Mouse (Mus musculus): ENCODE results near the gene Fbxo2. TPM values are rescaled to one million over a fixed set of nuclear protein-coding genes. Genes with fewer than 3 reads are reported as not detected.
"Not testable (repeated sequence)": the region's sequence is repeated elsewhere in the genome, so short reads cannot be mapped to it uniquely, and the experiment has no call there.

The Fbxo2 gene
- polyA plus RNA-seq, 1 experiment from 2014 or later, result 4.2 TPM

DNA sequence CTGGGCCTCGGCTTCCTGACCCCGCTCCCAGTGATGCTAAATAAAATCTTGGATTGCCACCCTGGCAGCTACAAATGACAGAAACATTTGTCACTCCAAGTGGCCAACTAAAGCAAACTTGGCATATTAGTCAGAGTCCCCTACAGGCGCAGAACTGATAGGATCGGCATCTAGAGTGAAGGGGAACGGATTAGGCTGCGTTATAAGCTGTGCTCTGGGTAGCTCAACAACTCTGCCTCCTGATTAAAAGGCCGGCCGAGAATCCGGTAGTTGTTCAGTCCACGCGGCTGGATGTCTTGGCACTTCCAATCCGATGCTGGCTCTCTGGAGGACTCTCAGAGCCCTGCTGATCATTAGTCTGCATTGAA lies 14.1 kb downstream of the Fbxo2 start:
- H3K4me1 ChIP-seq, result peaks cover 7% of the 10 kb centered on the region; the same call in 1 of the 2 replicates
- H3K9ac ChIP-seq, result no peak overlapping the region
- H3K4me3 ChIP-seq (replicated peaks), result no peak overlapping the region
- no peaks in the 10 kb centered on the region for H3K9me3 ChIP-seq (replicated peaks)
- no peaks in the 10 kb centered on the region for H3K36me3 ChIP-seq
- ATAC-seq (ENCODE audit: insufficient number of reproducible peaks, low FRiP score, low TSS enrichment, low read depth), result no peak
- WGBS, result 8% methylated on average over 12 of the region's 12 CpGs
- peaks cover 81% of the 10 kb centered on the region for H3K27me3 ChIP-seq
- H3K4me2 ChIP-seq (replicated peaks), result no peak overlapping the region
- no peak overlapping the region for H3K27ac ChIP-seq (replicated peaks)

GRCm38 (mm10) chr4:148176603-148177002 lies 16.2 kb downstream of the Fbxo2 start:
- H3K27ac ChIP-seq (replicated peaks); H3K4me2 ChIP-seq (replicated peaks); H3K9me3 ChIP-seq (replicated peaks); H3K36me3 ChIP-seq; ATAC-seq (ENCODE audit: insufficient number of reproducible peaks, low FRiP score, low TSS enrichment, low read depth); H3K4me3 ChIP-seq (replicated peaks); H3K4me1 ChIP-seq; H3K9ac ChIP-seq: not testable (repeated sequence)
- WGBS, result 67% methylated on average over 5 of the region's 6 CpGs
- H3K27me3 ChIP-seq, result peaks cover 62% of the 10 kb centered on the region

GRCm38 (mm10) chr4:148177716-148178115 lies 17.3 kb downstream of the Fbxo2 start:
- H3K9ac ChIP-seq, result no peak overlapping the region

GRCm38 (mm10) chr4:148181483-148181882 lies 21.1 kb downstream of the Fbxo2 start:
- Histone ChIP-seq H3K4me3 (replicated peaks) (no peak overlapping the region), H3K4me2 (replicated peaks) (no peak overlapping the region), H3K27ac (replicated peaks) (no peak overlapping the region), H3K9me3 (replicated peaks) (no peaks in the 10 kb centered on the region), H3K9ac (no peak overlapping the region), H3K4me1 (peaks cover 7% of the 10 kb centered on the region; the same call in 1 of the 2 replicates), H3K27me3 (peaks cover 18% of the 10 kb centered on the region), H3K36me3 (no peaks in the 10 kb centered on the region)
- 82% methylated on average over 12 of the region's 12 CpGs for WGBS
- no peak for ATAC-seq (ENCODE audit: insufficient number of reproducible peaks, low FRiP score, low TSS enrichment, low read depth)

More at GRCm38 (mm10) chr4:148177716-148178115, 17.3 kb downstream of the Fbxo2 start:
- ATAC-seq (ENCODE audit: insufficient number of reproducible peaks, low FRiP score, low TSS enrichment, low read depth), result no peak
- peaks cover 7% of the 10 kb centered on the region; the same call in 1 of the 2 replicates for H3K4me1 ChIP-seq
- no peak overlapping the region for H3K4me3 ChIP-seq (replicated peaks)
- H3K36me3 ChIP-seq, result no peaks in the 10 kb centered on the region
- no peak overlapping the region for H3K4me2 ChIP-seq (replicated peaks)
- peaks cover 52% of the 10 kb centered on the region for H3K27me3 ChIP-seq
- H3K9me3 ChIP-seq (replicated peaks), result no peaks in the 10 kb centered on the region
- no peak overlapping the region for H3K27ac ChIP-seq (replicated peaks)

DNA sequence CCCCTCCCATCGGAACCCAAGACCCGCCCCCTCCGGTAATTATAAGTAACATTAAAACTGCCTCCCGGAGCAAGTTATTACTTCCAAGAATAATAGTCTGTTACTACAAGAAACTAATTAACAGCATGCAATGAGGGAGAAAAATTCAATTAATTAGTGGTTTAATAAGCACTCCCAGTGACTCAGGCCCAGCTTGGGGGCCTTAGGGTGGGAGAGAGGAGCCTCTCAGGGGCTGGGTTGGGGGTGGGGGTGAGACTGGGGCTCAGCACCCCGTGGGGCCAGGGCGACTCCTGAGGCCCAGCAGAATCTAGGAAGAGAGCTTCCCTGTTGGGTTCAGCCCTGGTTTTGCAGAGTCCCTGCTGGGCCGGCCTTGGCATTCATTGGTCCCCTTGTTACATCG lies 21.9 kb downstream of the Fbxo2 start:
- no peak overlapping the region for H3K9ac ChIP-seq
- no peak overlapping the region for H3K4me2 ChIP-seq (replicated peaks)
- H3K4me1 ChIP-seq, result peaks cover 7% of the 10 kb centered on the region; the same call in 1 of the 2 replicates
- 43% methylated on average over 8 of the region's 8 CpGs for WGBS
- peaks cover 16% of the 10 kb centered on the region for H3K27me3 ChIP-seq
- no peak; the same call in 1 of the 2 replicates for ATAC-seq (ENCODE audit: insufficient number of reproducible peaks, low FRiP score, low TSS enrichment, low read depth)
- no peak overlapping the region for H3K4me3 ChIP-seq (replicated peaks)
- no peaks in the 10 kb centered on the region for H3K9me3 ChIP-seq (replicated peaks)
- no peaks in the 10 kb centered on the region for H3K36me3 ChIP-seq
- no peak overlapping the region for H3K27ac ChIP-seq (replicated peaks)

DNA sequence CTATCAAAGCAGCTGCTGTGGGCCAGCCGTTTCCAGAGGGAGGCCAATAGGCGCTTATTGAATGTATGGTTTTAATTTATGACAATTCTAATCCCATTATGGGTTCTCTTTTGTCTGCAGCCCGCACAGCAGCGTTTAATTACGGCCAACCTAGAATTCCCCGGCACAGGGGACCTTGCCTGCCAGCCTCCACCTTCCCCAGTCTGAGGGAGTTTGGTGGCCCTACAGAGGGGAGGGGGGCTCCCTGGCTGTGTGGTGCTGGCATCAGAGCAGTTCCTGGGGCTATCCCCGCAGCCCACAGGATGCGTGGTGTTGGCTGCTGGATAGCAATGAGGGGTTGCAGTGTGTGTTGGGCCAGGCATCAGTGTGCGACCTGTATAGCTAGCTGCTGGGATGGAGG lies 24.1 kb downstream of the Fbxo2 start:
- Histone ChIP-seq H3K4me1 (peaks cover 7% of the 10 kb centered on the region; the same call in 1 of the 2 replicates), H3K9ac (no peak overlapping the region), H3K36me3 (no peaks in the 10 kb centered on the region), H3K27me3 (peaks cover 4% of the 10 kb centered on the region), H3K4me3 (replicated peaks) (no peak overlapping the region), H3K27ac (replicated peaks) (no peak overlapping the region), H3K4me2 (replicated peaks) (no peak overlapping the region), H3K9me3 (replicated peaks) (no peaks in the 10 kb centered on the region)
- 14% methylated on average over 9 of the region's 9 CpGs for WGBS
- no peak for ATAC-seq (ENCODE audit: insufficient number of reproducible peaks, low FRiP score, low TSS enrichment, low read depth)

- H3K4me3 ChIP-seq (replicated peaks), result no peak overlapping the region
- no peaks in the 10 kb centered on the region for H3K36me3 ChIP-seq
- peaks cover 4% of the 10 kb centered on the region for H3K27me3 ChIP-seq
- 66% methylated on average over 4 of the region's 4 CpGs for WGBS
- no peak overlapping the region for H3K27ac ChIP-seq (replicated peaks)
- no peaks in the 10 kb centered on the region for H3K9me3 ChIP-seq (replicated peaks)
- H3K4me2 ChIP-seq (replicated peaks), result no peak overlapping the region
- peaks cover 7% of the 10 kb centered on the region; the same call in 1 of the 2 replicates for H3K4me1 ChIP-seq
- no peak overlapping the region for H3K9ac ChIP-seq
- no peak for ATAC-seq (ENCODE audit: insufficient number of reproducible peaks, low FRiP score, low TSS enrichment, low read depth)
Observed at GRCm38 (mm10) chr4:148185819-148186218, 25.4 kb downstream of the Fbxo2 start.

- H3K9ac ChIP-seq; H3K4me1 ChIP-seq; H3K4me2 ChIP-seq (replicated peaks); H3K36me3 ChIP-seq; H3K4me3 ChIP-seq (replicated peaks); ATAC-seq (ENCODE audit: insufficient number of reproducible peaks, low FRiP score, low TSS enrichment, low read depth); H3K27ac ChIP-seq (replicated peaks); H3K9me3 ChIP-seq (replicated peaks): not testable (repeated sequence)
- WGBS, result 88% methylated on average over 1 of the region's 1 CpGs
- peaks cover 10% of the 10 kb centered on the region for H3K27me3 ChIP-seq
Observed at GRCm38 (mm10) chr4:148188767-148189166, 28.3 kb downstream of the Fbxo2 start.

DNA sequence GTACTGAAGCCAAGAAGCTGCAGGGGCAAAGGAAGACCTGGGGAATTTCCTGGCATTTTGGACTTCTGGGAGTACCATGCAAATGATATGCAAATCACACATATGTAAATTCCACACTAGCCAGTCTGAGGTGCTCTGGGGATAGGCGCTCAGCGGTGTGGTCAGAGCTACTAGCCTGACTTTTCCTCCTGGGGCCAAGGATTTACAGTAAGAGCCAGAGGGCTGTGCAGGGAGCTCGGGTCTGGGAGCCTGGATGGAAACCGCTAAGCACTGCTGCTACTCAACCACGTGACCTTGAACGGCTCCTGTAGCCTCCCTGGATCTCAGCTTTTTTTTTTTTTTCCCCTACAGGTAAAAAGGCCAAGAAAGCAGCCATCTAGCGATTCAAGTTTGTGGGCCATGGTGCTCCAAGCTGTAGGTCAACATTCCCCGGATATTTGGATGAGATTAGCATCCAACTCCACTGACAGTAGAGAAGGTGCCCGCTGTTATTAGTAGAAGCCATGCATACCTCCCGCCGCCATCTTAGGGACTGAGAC lies 32.4 kb downstream of the Fbxo2 start:
- H3K36me3 ChIP-seq, result no peaks in the 10 kb centered on the region
- no peak overlapping the region for H3K4me3 ChIP-seq (replicated peaks)
- 27% methylated on average over 11 of the region's 11 CpGs for WGBS
- H3K9me3 ChIP-seq (replicated peaks), result no peaks in the 10 kb centered on the region
- no peak overlapping the region for H3K27ac ChIP-seq (replicated peaks)
- H3K4me2 ChIP-seq (replicated peaks), result no peak overlapping the region
- peaks cover 10% of the 10 kb centered on the region for H3K27me3 ChIP-seq
- ATAC-seq (ENCODE audit: insufficient number of reproducible peaks, low FRiP score, low TSS enrichment, low read depth), result no peak
- no peaks in the 10 kb centered on the region for H3K4me1 ChIP-seq
- H3K9ac ChIP-seq, result no peak overlapping the region

DNA sequence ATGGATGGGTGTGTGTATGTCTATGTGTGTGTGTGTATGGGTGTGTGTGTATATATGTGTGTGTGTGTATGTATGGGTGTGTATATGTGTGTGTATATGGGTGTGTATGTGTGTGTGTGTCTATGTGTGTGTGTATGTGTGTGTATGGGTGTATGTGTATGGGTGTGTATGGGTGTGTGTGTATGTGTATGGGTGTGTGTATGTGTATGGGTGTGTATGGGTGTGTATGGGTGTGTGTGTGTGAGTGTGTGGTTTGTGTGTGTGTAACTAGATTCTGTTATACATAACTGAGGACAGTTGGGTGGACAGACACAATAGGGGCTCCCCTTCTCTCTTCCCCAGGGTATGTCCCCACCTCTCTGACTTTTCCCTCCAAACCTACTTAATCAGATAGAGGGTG lies 34.0 kb downstream of the Fbxo2 start:
- H3K36me3 ChIP-seq, result no peaks in the 10 kb centered on the region
- no peaks in the 10 kb centered on the region for H3K4me1 ChIP-seq
- H3K9ac ChIP-seq, result no peak overlapping the region
- no peak overlapping the region for H3K27ac ChIP-seq (replicated peaks)
- no peaks in the 10 kb centered on the region for H3K9me3 ChIP-seq (replicated peaks)
- H3K4me3 ChIP-seq (replicated peaks), result no peak overlapping the region
- H3K4me2 ChIP-seq (replicated peaks), result no peak overlapping the region
- no peak for ATAC-seq (ENCODE audit: insufficient number of reproducible peaks, low FRiP score, low TSS enrichment, low read depth)
- peaks cover 10% of the 10 kb centered on the region for H3K27me3 ChIP-seq

GRCm38 (mm10) chr4:148198721-148199120 lies 38.3 kb downstream of the Fbxo2 start:
- Histone ChIP-seq H3K4me1 (no peaks in the 10 kb centered on the region), H3K4me2 (replicated peaks) (no peak overlapping the region), H3K27me3 (peaks cover 12% of the 10 kb centered on the region), H3K27ac (replicated peaks) (no peak overlapping the region), H3K36me3 (no peaks in the 10 kb centered on the region), H3K9ac (no peak overlapping the region), H3K9me3 (replicated peaks) (no peaks in the 10 kb centered on the region), H3K4me3 (replicated peaks) (no peak overlapping the region)
- no peak for ATAC-seq (ENCODE audit: insufficient number of reproducible peaks, low FRiP score, low TSS enrichment, low read depth)
- 36% methylated on average over 10 of the region's 10 CpGs for WGBS

DNA sequence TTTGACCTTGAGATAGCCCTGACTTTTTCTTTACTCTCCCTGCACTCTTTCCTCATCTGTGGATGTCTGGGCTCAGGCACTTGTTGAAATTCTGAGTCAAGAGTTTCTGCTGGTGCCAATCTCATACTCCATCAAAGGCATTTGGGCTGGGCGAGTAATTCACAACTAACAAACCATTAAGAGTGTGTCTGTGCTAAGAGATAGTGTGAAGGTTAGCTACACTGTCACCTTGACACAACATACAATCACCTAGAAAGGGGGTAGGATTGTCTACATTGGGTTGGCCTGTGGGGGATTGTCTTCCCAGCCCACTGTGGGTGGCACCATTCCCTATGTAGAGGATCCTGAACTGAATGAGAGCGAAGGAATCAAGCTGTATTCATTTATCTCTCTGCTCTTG lies 43.1 kb downstream of the Fbxo2 start:
- Histone ChIP-seq H3K9ac (no peak overlapping the region), H3K4me1 (no peaks in the 10 kb centered on the region), H3K9me3 (replicated peaks) (no peaks in the 10 kb centered on the region), H3K27ac (replicated peaks) (no peak overlapping the region), H3K4me2 (replicated peaks) (no peak overlapping the region), H3K36me3 (no peaks in the 10 kb centered on the region), H3K4me3 (replicated peaks) (no peak overlapping the region), H3K27me3 (peaks cover 7% of the 10 kb centered on the region)
- ATAC-seq (ENCODE audit: insufficient number of reproducible peaks, low FRiP score, low TSS enrichment, low read depth), result no peak
- WGBS, result 91% methylated on average over 2 of the region's 2 CpGs

Measured in embryonic facial prominence, embryonic 15.5 days (tissue).